Mouse (Mus musculus): Measurements from ENCODE around the gene Samd4b.

Gene Samd4b

DNA sequence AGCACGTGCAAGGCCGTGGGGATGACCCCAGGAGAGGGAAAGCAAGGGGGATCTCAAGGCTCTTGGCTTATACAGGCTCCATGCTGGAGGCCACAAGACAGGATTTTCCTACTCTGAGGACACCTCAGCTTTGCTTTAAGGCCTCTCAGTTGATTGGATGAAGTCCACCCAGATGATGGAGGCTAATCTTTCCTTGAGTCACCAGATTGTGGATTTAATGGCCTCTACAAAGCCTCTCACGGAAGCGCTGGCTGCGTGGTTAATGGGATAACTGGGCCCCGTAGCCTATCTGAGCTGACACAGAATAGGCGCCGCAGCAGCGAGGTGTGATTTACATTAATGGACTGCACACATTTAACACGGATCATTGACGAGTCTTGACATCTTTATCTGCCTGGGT is 102.5 kb downstream of the Samd4b start:
- no peak for DNase-seq (ENCODE audit: low spot score)

DNA sequence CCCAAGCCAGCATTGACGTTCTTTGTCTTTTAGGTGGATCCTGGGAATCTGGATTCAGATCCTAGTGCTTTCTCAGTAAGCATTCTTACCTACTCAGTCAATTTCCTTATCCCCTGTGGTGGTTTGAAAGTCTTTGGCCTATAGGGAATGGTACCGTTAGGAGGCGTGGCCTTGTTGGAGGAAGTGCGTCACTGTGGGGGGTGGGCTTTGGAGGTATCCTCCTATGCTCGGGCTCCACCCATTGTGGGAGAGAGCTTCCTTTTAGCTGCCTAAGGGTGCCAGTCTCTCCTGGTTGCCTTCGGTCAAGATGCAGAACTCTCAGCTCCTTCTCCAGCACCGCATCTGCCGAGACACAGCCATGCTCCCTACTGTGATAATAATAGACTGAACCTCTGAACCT is 105.6 kb downstream of the Samd4b start:
- DNase-seq (ENCODE audit: low spot score): no peak

DNA sequence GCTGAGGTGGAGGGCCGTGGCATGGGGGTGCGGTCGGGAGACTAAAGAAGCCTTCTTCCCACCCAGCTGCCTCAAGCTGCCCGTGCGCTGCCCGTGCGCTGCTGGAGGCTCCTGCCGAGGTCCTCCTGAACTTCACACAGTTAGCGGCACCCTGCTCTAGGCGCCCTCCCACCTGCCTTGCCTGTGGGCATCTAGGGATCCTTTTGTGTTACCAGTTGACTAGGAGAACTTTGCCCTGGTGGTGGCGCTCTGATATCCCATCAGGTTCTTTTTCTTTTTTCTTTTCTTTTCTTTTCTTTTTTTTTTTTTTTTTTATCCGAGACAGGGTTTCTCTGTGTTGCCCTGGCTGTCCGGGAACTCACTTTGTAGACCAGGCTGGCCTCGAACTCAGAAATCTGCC is 107.0 kb downstream of the Samd4b start:
- no peak for DNase-seq (ENCODE audit: low spot score)

DNA sequence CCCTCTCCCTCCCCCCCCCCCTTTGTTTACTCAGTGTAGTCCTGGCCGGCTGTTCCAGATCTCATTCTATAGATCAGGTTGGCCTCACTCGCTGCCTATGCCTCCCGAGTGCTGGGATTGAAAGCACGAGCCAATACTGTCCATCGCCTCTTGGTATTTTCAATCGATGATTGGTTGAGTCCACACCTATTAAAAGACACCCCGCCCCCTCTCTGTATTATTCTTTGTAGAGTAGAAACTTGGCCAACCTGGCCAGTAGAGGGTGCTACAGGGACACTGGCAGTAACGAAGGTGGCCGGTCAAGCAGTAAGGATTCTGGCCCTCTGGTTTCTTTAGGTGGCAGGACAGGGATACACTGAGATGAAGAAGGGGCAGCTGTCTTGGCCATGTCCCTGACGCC is 107.5 kb downstream of the Samd4b start:
- DNase-seq (ENCODE audit: low spot score): peak; percentile 22

DNA sequence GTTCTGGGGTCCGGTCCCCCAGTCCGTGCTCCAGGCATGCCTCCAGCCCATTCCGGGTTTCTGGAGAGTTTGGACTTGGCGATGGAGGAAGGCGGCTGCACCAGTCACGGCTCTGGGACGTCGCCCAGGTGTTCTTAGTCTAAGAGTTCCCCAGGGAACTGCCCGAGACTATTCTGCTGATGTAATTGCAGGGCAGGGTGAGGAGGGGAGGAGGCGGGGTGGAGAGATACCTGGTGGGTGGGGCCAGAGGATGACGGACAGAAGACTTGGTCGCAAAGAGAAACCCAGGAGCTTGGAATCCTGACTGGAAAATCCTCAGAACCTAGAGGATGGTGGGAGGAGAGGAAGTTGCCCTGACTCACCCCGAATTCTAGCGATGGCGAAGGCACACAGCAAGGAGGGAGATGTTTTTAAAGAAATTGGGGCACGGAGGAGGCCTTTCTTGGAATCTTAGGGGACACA is 109.9 kb downstream of the Samd4b start:
- no peak for DNase-seq (ENCODE audit: low spot score)

DNA sequence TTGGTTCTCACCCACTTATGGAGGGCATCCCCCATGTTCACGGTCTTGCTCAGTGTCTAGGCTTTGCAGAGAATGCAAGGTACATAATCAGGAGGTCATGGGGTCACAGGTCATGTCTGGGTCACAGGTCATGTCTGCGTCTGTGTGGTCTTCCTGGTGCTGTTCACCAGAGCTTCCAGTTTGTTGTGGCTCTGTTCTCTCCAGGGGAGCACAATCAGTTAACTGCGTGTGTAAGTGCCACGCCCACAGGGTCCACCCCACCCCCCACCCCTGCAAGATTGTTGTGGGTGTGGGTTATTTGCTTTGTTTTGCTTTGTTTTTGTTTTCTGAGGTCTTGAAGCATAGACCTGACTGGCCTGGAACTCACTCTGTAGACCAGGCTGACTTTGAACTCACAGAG is 113.8 kb downstream of the Samd4b start:
- DNase-seq (ENCODE audit: low spot score): no peak

DNA sequence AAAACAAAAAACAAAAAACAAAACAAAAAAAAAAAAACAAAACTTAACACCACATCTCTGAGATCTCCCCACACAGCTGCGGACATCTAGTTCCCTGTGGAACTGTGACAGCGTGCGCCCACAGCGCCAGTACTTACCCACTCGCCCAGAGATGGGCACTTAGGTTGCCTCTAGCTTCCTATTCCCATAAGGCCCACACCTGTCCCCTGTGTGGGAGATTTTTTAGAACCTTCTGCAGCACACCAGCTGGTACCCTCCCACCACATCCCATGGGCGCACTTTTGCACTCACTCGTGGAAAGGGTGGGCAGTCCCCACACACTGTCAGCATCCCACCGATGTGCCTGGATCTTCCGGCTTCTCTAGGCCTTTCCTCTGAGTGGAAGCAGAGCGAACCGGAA is 115.1 kb downstream of the Samd4b start:
- no peak for DNase-seq (ENCODE audit: low spot score)

DNA sequence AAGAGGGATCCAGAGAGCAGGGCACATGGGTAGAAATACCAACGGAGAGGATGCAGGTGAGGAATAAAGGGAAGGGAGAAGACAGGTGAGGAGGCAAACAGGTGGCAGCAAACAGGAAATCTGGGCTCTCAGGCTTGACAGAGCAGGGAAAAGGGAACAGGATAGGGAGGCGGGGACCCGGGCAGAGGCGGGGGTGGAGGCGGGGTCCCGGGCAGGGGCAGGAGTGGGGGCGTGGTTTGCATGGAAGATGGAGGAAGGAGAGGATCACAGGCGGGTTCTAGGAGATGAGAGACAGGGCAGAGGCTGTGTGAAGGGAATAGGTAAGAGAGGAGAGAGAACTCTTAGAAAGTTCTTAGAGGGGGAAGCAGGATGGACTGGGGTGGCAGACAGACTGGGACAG is 119.1 kb downstream of the Samd4b start:
- no peak for DNase-seq (ENCODE audit: low spot score)

DNA sequence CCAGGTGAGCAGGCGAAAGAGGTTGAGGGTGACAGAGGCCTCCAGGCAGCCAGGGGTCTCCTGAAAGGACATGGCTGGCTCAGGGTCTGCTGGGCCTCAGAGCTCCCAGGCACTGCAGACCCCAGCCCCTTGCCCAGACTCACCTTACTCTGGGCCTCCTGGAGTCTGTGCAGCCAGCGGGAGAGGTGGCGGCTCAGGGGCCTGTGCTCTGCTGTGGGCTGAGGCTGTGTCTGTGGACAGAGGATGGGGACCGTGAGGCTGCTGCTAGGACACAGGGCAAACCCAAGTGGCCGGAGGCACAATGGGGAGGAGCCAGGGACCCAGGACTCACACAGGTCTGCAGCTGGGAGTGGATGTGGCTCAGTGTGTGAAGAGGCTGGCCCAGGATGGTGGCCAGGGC is 120.6 kb downstream of the Samd4b start:
- no peak for DNase-seq (ENCODE audit: low spot score)

DNA sequence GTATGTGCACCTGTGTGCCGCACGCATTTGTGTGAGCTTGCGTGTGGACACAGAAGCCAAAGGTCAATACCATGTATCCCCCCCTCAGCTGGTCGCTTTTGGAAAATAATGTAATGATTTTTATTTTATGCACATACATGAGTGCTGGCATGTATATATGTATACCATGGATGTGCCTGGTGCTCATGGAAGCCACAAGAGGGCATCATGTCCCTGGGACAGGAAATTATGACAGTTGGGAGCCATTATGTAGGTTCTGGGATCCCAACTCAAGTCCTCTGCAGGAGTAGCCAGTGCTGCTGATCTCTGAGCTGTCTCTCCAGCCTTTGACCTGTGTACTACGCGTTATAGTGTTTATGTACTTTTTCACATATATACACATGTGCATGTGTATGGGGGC is 121.8 kb downstream of the Samd4b start:
- no peak for DNase-seq (ENCODE audit: low spot score)

DNA sequence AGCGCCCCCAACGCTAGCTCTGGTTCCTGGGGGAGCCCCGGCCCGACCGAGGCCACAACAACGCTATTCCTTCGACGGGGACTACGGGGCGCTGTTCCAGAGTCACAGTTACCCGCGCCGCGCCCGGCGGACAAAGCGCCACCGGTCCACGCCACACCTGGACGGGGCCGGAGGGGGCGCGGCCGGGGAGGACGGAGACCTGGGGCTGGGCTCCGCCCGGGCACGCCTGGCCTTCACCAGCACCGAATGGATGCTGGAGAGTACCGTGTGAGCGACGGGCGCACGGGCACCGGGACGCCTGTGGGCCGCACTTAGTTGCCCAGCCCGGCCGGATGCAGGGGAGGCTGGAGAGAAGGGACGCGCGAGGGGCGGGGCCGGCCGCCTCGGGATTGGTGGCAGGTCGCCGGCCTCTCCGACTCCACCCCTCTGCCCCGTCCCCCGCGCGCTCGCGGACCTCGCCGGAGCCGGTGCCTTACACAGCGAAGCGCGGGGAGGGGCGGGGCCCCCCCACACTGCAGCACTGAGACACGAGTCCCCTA is 130.7 kb downstream of the Samd4b start:
- no peak for DNase-seq (ENCODE audit: low spot score)

DNA sequence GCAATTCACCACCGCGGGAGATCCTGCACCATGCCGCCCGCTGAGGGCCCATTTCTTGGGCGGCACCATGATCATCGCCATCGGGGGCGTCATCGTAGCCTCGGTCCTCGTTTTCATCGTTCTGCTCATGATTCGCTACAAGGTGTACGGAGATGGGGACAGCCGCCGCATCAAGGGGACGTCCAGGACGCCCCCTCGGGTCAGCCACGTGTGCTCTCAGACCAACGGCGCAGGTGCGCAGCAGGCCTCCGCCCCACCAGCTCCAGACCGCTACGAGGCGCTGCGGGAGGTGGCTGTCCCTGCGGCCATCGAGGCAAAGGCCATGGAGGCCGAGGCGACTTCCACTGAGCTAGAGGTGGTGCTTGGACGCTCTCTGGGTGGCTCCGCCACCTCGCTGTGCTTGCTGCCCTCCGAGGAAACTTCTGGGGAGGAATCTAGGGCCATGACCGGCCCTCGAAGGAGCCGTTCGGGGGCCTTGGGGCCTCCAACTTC is 131.2 kb downstream of the Samd4b start:
- DNase-seq (ENCODE audit: low spot score): no peak

DNA sequence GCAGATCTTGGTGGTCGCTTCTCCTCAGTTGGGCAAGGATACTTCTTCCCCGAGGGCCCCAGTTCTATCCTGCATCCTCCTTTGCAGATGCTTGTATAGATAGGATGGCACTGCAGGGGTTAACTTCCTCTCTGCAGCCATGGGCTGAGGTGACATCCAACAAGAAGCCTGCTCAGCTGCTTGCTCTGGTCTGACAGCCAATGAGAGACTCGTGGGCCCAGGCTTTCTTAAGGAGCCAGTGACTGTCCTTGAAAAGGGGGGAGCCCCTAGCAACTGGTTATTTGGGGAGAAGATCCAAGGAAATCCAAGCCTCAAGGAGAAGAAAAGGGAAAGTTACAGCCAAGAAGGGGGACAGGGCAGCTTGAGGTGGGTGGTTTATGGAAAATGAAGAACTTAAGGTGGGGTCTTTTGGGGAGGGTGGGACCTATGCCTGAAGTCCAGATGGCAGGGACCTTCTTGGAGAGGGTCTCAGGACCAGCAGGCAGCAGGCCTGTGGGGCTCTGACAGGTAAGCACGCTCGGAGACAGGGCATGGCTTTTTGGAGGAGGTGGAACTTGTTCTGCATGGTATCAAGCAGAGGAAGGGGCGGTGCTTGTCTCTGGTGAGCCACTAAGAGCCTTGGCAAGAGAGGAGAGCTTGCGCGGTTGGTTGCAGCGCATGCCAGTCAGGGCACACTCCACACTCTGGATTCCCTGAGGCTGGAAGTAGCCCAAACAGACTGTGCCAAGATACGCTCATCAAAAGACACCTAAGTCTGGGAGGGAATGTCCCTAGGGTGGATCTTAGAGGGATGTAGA is 133.3 kb downstream of the Samd4b start:
- no peak for DNase-seq (ENCODE audit: low spot score)

DNA sequence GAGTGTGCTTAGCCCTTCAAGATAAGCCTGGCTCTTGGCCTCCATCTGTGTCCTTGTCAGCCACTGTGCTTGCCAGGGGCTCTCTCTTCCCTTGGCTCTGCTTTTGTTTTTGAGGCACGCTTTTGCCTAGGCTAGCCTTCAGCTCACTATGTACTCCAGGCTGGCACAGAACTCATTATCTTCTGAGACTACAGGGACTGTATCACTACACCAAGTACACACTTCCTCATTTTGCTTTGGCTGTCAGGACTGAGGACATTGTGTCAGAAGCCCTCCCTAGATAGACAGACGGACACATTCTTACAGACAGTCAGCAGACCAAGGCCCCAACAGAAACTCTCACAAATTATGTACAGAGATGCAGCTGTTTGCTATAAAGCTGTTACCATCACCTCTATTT is 135.2 kb downstream of the Samd4b start:
- DNase-seq (ENCODE audit: low spot score): no peak

DNA sequence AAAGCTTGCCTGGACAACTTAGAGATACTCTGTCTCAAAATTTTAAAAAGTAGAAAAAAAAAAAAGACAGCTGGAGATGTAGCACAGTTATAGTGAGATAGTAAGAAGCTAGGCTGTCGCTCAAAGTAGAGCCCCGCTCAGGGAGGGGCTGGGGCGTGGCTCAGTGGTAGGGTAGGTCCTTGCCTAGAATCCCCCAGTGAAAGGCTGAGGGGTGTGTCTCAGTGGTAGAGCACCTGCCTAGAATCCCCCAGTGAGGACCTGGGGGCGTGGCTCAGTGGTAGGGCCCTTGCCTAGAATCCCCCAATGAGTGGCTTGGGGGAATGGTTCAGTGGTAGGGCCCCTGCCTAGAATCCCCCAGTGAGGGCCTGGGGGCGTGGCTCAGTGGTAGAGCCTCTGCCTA is 137.6 kb downstream of the Samd4b start:
- no peak for DNase-seq (ENCODE audit: low spot score)

DNA sequence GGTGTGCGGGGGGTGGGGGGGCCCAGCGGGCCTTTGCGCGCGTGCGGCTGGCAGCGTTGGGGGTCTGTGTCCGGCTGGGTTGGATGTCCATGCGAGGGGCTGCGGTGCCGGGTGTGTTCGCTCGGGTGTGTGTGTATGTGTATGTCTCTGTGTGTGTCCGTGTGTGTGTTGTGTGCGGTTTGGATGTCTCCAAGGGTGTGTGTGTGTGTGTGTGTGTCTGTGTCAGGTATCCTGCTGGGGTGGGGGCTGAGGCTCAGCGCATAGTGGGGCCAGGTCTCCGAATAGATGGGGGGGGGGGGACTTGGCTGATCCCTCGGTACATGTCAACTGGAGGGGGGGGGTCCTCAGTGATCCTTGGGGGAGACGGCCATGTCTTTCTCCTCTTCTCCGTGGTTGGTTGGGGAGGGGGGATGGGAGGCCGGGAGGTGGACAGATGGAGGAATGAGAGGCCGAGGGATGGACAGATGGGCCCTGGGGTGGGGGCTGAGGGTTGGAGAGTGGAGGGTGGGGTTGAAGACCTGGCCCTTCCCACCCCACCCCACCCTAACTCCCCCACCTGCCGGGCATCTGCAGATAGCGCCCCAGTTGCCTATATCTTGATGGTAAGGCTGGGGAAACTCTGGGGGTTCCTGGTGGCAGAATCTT is 145.5 kb downstream of the Samd4b start:
- no peak for DNase-seq (ENCODE audit: low spot score)

DNA sequence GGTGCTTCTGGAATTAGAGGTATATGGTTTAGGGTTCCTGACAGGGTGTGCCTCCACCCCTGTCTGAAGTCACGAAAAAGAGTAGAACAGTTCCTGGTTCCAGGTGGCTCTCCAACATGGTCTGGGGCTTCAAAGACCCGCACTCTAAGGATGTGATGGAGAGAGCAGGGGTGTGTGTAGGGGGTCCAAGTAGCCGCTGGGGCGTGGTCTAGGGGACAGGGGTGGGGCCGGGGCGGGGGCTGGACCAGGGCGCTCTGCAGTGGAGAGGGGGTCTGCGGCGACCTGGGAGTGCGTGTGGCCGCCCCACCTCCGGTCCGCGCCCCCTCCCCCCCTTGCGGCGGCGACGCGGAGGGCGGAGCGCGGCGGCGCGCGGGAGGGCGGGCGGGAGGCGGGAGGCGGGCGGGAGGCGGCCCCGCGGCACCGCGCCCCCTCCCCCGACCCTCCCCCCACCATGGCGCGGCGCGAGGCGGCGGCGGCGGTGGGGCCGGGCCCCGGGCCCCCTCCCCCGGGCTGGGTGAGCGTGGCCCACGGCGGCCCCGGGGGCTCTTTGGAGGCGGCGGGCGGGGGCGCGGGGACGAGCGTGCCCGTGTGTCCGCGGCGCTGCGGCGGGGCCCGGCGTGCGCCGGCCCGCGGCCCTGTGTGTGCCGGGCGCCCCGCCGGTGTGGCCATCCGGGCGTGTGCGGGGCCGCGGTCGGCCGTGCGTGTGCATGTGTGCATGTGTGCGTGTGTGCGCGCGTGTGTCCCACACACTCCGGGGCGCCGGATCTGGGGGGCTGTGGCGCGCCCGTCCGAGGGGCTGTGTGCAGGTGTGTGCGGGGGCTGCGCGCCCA is 146.2 kb downstream of the Samd4b start, which contains the start of gene Lrfn1:
Gene Lrfn1 (plus strand): TSS at position 450 of the 830 bp plus-strand sequence.
- no peak for DNase-seq (ENCODE audit: low spot score)

DNA sequence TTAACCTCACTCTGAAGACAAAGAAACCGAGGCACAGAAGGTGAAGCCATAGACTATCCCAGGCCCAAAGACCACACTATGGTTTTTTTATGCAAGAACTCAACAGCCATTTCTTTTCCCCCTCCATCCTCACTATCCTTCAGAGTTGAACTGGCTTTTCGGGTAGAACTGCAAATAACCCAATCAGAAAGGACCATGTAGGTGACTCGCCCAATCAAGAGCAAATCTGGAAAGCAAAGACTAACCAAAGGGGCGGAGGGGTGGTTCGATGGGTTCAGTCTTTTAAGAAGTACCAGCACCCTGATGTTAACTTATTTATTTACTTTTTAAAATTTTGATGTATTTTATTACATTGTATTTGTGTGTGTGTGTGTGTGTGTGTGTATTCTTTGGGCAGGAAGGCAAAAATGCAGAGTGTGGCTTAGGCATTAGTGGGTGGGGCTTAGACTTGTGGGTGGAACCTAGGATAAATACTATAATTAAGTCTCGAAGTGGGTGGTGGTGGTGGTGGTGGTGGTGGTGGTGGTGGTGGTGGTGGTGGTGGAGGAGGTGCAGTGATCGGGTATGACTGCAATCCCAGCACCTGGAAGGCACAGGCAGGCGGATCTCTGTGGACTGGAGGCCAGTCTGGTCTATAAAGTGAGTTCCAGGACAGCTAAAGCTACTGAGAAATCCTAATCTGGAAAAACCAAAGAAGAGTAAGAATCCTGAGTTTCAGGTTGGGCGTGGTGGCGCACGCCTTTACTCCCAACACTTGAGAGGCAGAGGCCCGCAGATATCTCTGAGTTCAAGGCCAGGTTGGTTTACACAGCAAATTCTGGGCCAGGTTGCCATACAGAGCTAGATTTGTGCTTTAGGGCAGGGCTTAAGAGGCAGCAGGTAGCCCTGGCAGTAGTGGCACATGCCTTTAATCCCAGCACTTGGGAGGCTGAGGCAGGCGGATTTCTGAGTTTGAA is 149.8 kb downstream of the Samd4b start:
- no peak for DNase-seq (ENCODE audit: low spot score)

DNA sequence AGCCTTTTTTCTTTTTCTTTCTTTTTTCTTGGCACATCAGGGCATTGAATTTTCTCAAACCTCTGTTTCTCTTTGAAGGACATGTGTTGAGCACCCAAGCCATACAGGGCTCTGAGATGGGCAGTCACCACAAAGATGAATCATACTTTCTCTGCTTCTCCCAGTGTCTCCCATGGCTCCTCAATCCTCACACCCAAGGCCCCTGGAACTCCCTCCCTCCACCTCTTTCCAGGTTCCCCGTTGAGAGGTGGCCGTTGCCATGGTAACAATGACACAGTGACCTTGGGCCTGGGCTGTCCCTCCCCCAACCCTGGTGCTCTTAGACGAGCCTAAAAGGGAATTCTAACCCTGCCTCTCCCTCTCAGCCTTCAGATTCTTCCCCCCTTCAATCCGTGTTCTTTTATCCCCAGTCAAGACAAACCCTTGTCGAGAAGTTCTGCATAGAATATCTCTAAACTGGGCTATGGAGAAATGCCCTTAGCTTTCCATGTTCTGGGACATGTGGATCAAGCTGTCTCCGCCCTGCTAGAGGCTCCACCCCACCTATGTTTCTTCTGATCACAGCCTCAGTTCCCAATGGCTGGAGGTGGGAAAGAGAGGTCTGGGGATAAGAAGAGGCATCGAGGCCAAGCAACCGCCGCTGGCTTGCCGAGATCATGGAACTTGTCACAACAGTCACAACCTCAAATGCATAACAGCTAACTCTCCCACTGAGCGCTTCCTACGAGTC is 150.7 kb downstream of the Samd4b start:
- no peak for DNase-seq (ENCODE audit: low spot score)

DNA sequence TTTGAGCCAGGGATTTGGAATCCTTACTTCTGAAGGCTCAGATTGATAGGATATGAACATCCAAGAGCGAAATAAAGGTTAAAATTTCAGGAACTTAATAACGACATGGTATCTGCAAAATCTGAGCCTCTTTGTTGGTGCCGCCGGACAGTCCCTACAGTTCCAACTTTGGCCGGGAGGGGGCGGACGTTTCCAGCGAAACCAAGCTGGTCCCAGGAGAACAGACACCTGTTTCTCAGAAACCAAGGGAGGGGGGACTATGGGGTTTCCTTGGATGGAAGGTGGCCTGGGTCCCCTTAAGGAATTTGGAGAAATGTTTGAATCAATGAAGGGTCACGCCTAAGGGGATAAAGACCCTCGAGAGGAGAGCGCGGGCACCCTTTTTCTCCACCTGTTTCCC is 151.5 kb downstream of the Samd4b start:
- DNase-seq (ENCODE audit: low spot score): peak; percentile 69
